Mouse (Mus musculus) heart, embryonic 14.5 days (tissue): Measurements from ENCODE around the gene Gm14151. TPM values are rescaled to one million over a fixed set of nuclear protein-coding genes. Genes with fewer than 3 reads are reported as not detected.
A peak's percentile ranks its signal among the peaks of the same experiment; 100 is the strongest.

Experiments used
- ATAC-seq: fragments of 200-750 bp; cut with Nextera tagmentation; 2 replicates; pipeline ENCODE4 v1.8.0; 2017; ENCODE audit warnings: low read depth, moderate TSS enrichment; ENCODE audit not compliant: insufficient number of reproducible peaks, insufficient read depth, low FRiP score
- H3K27ac ChIP-seq, 2 experiments: fragments of 200-500 bp in 1 of 2; fragments of 300-500 bp in 1 of 2; sonication (generic) in 1 of 2; replicated peaks in 1 of 2; 2 replicates each; pipeline ENCODE4 v1.5.1; 2012 to 2014; ENCODE audit warnings: low read depth in 2 of 2, low read length in 2 of 2, control low read depth in 1 of 2, mild to moderate bottlenecking in 1 of 2, mixed read lengths in 1 of 2; ENCODE audit not compliant: control insufficient read depth in 1 of 2, insufficient read depth in 1 of 2
- H3K27me3 ChIP-seq: fragments of 300-500 bp; sonication (generic); 2 replicates; pipeline ENCODE4 v1.6.1; 2014; ENCODE audit warnings: mild to moderate bottlenecking, low read length, control low read depth; ENCODE audit not compliant: control insufficient read depth, insufficient read depth
- H3K36me3 ChIP-seq: fragments of 300-500 bp; sonication (generic); 2 replicates; pipeline ENCODE4 v1.6.1; 2014; ENCODE audit warnings: mild to moderate bottlenecking, control low read depth, low read length, mixed read lengths; ENCODE audit not compliant: control insufficient read depth, insufficient read depth
- H3K4me1 ChIP-seq, 2 experiments: fragments of 200-500 bp in 1 of 2; fragments of 300-500 bp in 1 of 2; sonication (generic) in 1 of 2; 2 replicates each; pipeline ENCODE4 v1.6.1; 2012 to 2014; ENCODE audit warnings: low read length in 2 of 2, control low read depth in 1 of 2, mixed read lengths in 1 of 2; ENCODE audit not compliant: control insufficient read depth in 2 of 2, insufficient read depth in 2 of 2
- H3K4me2 ChIP-seq: fragments of 300-500 bp; sonication (generic); 2 replicates; pipeline ENCODE4 v1.6.1; 2014; ENCODE audit warnings: mild to moderate bottlenecking, low read length
- H3K4me3 ChIP-seq, 2 experiments: fragments of 200-500 bp in 1 of 2; fragments of 300-500 bp in 1 of 2; sonication (generic) in 1 of 2; 2 replicates each; pipeline ENCODE4 v1.5.1; 2012 to 2014; ENCODE audit warnings: low read length in 2 of 2, mild to moderate bottlenecking in 2 of 2, control low read depth in 1 of 2, low read depth in 1 of 2, moderate library complexity in 1 of 2; ENCODE audit not compliant: control insufficient read depth in 1 of 2, insufficient read depth in 1 of 2
- H3K9ac ChIP-seq: fragments of 300-500 bp; sonication (generic); 2 replicates; pipeline ENCODE4 v1.6.1; 2014; ENCODE audit warnings: mild to moderate bottlenecking, low read length
- H3K9me3 ChIP-seq: fragments of 300-500 bp; sonication (generic); 2 replicates; pipeline ENCODE4 v1.6.1; 2016; ENCODE audit warnings: low read length, control low read depth; ENCODE audit not compliant: control insufficient read depth
- WGBS: fragments of 180-500 bp; shearing (Covaris S2); extraction: QIAGEN DNeasy Blood & Tissue Kit; methylation state at CpG from one replicate; pipeline ENCODE4 v1.1.7; 2014; 5-methylcytosine and 5-hydroxymethylcytosine counted together
- polyA plus RNA-seq: library from polyadenylated mRNA; unstranded; fragments of >200 nt; fragmentation: Nextera tagmentation; extraction: Ambion mirVana; gene quantifications from 2 replicates; pipeline ENCODE4 v1.2.1, GENCODE M21; 2014

The Gm14151 gene
- polyA plus RNA-seq, 1 experiment from 2014 or later = not detected

- Histone ChIP-seq H3K9me3 (0 out of 2 replicates have a peak, but pooled peaks cover 3% of the 10 kb centered on the region), H3K27me3 (no peaks in the 10 kb centered on the region), H3K27ac (no peak overlapping the region), H3K4me1 (peaks cover 8 to 12% of the 10 kb centered on the region in 2 experiments; a peak in 3 of 4 replicates), H3K36me3 (no peaks in the 10 kb centered on the region; the same call in 1 of the 2 replicates), H3K4me3 (peak overlapping the region; percentile 87 to 100), H3K9ac (peak overlapping the region; percentile 97), H3K4me2 (peak overlapping the region; percentile 91)
- 49% methylated on average over 18 of the region's 18 CpGs for WGBS
- ATAC-seq = no peak
These were observed 54.1 kb downstream of the Gm14151 start for GRCm38 (mm10) chr2:151037876-151038552.

DNA sequence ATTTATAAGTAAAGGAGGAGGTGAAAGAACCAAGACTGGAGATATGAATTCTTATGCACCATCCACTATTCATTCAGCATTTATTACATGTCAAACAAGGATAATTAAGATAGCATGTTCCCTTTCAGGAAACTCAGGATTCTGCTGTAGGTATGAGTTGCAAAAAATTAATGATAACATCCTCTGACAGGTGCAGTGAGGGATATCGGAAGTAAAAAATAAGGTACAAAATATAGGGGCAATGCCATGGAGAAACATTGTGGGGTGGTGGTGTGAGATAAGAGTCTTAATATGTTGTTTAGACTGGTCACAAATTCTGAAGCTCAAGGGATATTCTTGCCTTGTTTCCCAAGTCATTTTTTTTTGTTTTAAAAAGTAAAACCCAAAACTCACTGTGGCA lies 54.9 kb downstream of the Gm14151 start:
- H3K4me1 ChIP-seq = peaks cover 8 to 12% of the 10 kb centered on the region in 2 experiments; a peak in 3 of 4 replicates
- H3K27ac ChIP-seq = no peak overlapping the region
- H3K4me2 ChIP-seq = peak overlapping the region; percentile 91
- 0 out of 2 replicates have a peak, but pooled peaks cover 3% of the 10 kb centered on the region for H3K9me3 ChIP-seq
- 93% methylated on average over 1 of the region's 1 CpGs for WGBS
- H3K27me3 ChIP-seq = no peaks in the 10 kb centered on the region
- H3K4me3 ChIP-seq = no peak overlapping the region
- no peaks in the 10 kb centered on the region; the same call in 1 of the 2 replicates for H3K36me3 ChIP-seq
- no peak overlapping the region for H3K9ac ChIP-seq
- ATAC-seq = no peak

Other genes starting within 250 kb of the Gm14151 start
- gene Abhd12, start 187.6 kb downstream of the Gm14151 start, polyA plus RNA-seq = 44.1 and 46.4 TPM in 2 replicates
- 28.2 and 30.9 TPM in 2 replicates for gene Gins1, start 186.9 kb downstream of the Gm14151 start, polyA plus RNA-seq
- 4.0 and 5.8 TPM in 2 replicates for gene Ninl, start 53.0 kb downstream of the Gm14151 start, polyA plus RNA-seq
- gene Nanp, start 53.0 kb downstream of the Gm14151 start, polyA plus RNA-seq = 18.2 and 19.2 TPM in 2 replicates
- gene Gm14147, start 5.9 kb upstream of the Gm14151 start, polyA plus RNA-seq = not detected in 2 replicates